Mouse (Mus musculus): ENCODE results near the gene Eppin. TPM values are rescaled to one million over a fixed set of nuclear protein-coding genes. Genes with fewer than 3 reads are reported as not detected.
"Not testable (repeated sequence)": the region's sequence is repeated elsewhere in the genome, so short reads cannot be mapped to it uniquely, and the experiment has no call there.

Eppin gene
- polyA plus RNA-seq (2015; fragmentation: Nextera tagmentation; extraction: Ambion mirVana): not detected in 2 replicates

DNA sequence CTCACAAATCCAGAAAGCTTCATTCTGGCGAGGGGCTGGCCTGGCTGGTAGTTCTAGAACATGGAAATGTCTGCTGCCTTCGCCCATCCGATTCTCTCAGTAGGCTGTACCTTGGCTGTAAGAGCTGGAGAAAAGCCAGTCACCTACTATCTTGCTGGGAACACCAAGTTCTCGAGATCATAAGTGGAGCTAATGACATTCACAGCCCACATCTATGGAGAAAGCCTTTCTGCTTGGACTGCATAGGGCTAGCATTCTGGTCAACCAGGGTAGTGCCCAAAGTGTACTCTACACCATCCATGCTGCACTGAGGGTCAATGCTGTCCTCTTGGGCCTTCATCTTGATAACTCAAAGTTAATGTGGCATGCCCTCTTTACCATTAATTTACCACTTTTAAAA lies at the start of gene Eppin:
Gene Eppin (minus strand): TSS at position 101 of the 400 bp plus-strand sequence.
- no peaks in the 10 kb centered on the region for H3K36me3 ChIP-seq (ENCODE audit: control insufficient read depth, insufficient read depth)
- no peak for ATAC-seq (ENCODE audit: low read depth)
- H3K9ac ChIP-seq (ENCODE audit: low read depth, low read length): no peak within 1 kb of the TSS
- H3K27ac ChIP-seq (ENCODE audit: low read length): no peak within 1 kb of the TSS
- no peak within 1 kb of the TSS for H3K4me3 ChIP-seq (ENCODE audit: low read depth, low read length)
- WGBS (ENCODE audit: insufficient replicate concordance): 43% methylated on average over 4 of the region's 4 CpGs
- no peaks in the 10 kb centered on the region for H3K27me3 ChIP-seq (ENCODE audit: control insufficient read depth, insufficient read depth, low read depth, low read length)
- H3K9me3 ChIP-seq (replicated peaks; ENCODE audit: control insufficient read depth, low read length): no peaks in the 10 kb centered on the region
- H3K4me1 ChIP-seq (ENCODE audit: control insufficient read depth, low read depth, low read length): no peaks in the 10 kb centered on the region
- H3K4me2 ChIP-seq (ENCODE audit: low read depth, low read length): no peak within 1 kb of the TSS

DNA sequence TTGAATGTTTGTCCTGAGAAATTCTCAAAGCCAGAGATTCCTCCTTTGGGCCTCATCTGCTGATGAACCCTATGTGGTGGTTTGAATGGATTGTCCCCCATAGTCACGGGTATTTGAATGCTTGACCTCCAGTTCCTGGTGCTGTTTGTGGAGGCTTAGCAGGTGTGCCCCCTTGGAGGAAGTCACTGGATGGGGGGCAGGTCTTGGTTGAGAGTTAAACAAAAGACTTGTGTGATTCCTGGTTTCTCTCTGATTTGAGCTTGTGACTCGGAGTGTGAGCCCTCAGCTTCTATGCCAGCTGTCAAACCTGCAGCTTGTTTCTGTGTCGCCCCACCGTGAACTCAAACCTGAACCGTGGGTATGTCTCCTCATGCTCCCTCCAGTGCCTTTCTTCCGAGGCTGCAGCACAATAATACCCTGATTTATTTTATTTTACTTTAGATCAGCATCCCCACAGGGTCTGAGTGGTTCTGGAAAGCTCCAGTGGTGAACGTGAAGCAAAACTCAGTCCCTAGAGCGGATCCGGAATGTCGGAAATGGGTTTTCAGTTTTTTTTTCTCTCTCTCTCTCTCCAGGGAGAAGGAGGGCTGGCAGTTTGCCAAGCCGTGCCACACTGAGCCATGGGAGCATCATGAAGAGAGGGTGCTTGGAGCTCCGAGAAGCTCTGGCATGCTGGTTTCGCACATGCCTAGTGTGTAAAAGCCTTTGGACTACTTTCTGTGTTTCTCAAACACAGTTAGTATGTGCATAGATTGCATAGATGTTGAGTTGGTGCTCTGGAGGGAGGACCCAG lies 48.7 kb upstream of the Eppin start:
- no peak for ATAC-seq (ENCODE audit: low read depth)
- H3K4me2 ChIP-seq (ENCODE audit: low read depth, low read length): no peak overlapping the region
- H3K9me3 ChIP-seq (replicated peaks; ENCODE audit: control insufficient read depth, low read length): no peaks in the 10 kb centered on the region
- no peak overlapping the region for H3K4me3 ChIP-seq (ENCODE audit: low read depth, low read length)
- H3K4me1 ChIP-seq (ENCODE audit: control insufficient read depth, low read depth, low read length): no peaks in the 10 kb centered on the region
- 64% methylated on average over 13 of the region's 13 CpGs for WGBS (ENCODE audit: insufficient replicate concordance)
- no peak overlapping the region for H3K9ac ChIP-seq (ENCODE audit: low read depth, low read length)
- H3K27me3 ChIP-seq (ENCODE audit: control insufficient read depth, insufficient read depth, low read depth, low read length): no peaks in the 10 kb centered on the region
- no peaks in the 10 kb centered on the region for H3K36me3 ChIP-seq (ENCODE audit: control insufficient read depth, insufficient read depth)
- H3K27ac ChIP-seq (ENCODE audit: low read length): no peak overlapping the region

DNA sequence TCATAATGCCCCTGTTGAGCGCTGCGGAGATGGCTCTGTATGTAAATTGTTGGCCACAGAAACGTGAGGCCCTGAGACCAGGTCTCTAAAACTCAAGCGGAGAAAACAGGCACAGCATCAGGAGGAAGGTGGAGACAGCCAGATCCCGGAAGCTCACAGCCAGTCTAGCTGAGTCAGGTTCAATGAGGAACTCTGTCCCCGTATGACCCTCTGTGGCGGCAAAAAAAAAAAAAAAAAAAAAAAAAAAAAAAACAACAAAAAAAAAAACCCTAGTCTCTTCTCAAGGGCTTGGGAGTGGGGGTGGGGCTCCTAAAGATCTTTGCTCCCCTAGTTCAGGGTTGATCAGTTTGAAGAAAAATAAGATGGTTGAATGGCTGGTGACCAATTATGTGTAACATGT lies 47.7 kb upstream of the Eppin start:
- no peaks in the 10 kb centered on the region for H3K36me3 ChIP-seq (ENCODE audit: control insufficient read depth, insufficient read depth)
- H3K9ac ChIP-seq (ENCODE audit: low read depth, low read length): no peak overlapping the region
- no peak for ATAC-seq (ENCODE audit: low read depth)
- H3K4me2 ChIP-seq (ENCODE audit: low read depth, low read length): no peak overlapping the region
- WGBS (ENCODE audit: insufficient replicate concordance): 23% methylated on average over 7 of the region's 7 CpGs
- H3K4me3 ChIP-seq (ENCODE audit: low read depth, low read length): no peak overlapping the region
- no peaks in the 10 kb centered on the region for H3K27me3 ChIP-seq (ENCODE audit: control insufficient read depth, insufficient read depth, low read depth, low read length)
- H3K4me1 ChIP-seq (ENCODE audit: control insufficient read depth, low read depth, low read length): no peaks in the 10 kb centered on the region
- no peak overlapping the region for H3K27ac ChIP-seq (ENCODE audit: low read length)
- H3K9me3 ChIP-seq (replicated peaks; ENCODE audit: control insufficient read depth, low read length): no peaks in the 10 kb centered on the region

DNA sequence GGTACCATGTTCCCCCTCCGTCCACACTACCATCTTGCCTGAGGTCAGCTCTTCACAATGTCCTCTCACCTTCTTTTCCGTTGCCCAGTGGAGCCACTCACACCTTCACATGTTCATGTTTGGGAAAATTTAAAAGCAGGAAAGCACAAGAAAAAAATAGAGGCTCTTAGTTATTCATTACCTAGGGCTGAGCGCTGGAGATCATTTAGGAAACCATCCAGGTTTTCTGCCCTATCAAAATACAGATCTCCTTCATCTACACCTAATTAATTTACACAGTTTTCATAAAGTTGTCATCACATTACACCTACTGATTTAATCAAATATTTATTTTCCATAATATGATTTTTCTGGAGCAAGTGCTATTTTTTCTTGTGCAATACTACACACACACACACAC lies 45.3 kb upstream of the Eppin start, which contains the start of gene Wfdc16:
Gene Wfdc16 (minus strand): TSS at position 101 of the 400 bp plus-strand sequence.
- no peak within 1 kb of the TSS for H3K4me3 ChIP-seq (ENCODE audit: low read depth, low read length)
- no peak within 1 kb of the TSS for H3K27ac ChIP-seq (ENCODE audit: low read length)
- no peak within 1 kb of the TSS for H3K4me2 ChIP-seq (ENCODE audit: low read depth, low read length)
- no peaks in the 10 kb centered on the region for H3K4me1 ChIP-seq (ENCODE audit: control insufficient read depth, low read depth, low read length)
- H3K36me3 ChIP-seq (ENCODE audit: control insufficient read depth, insufficient read depth): no peaks in the 10 kb centered on the region
- ATAC-seq (ENCODE audit: low read depth): no peak
- no peaks in the 10 kb centered on the region for H3K9me3 ChIP-seq (replicated peaks; ENCODE audit: control insufficient read depth, low read length)
- no peaks in the 10 kb centered on the region for H3K27me3 ChIP-seq (ENCODE audit: control insufficient read depth, insufficient read depth, low read depth, low read length)
- 55% methylated on average over 3 of the region's 3 CpGs for WGBS (ENCODE audit: insufficient replicate concordance)
- H3K9ac ChIP-seq (ENCODE audit: low read depth, low read length): no peak within 1 kb of the TSS

DNA sequence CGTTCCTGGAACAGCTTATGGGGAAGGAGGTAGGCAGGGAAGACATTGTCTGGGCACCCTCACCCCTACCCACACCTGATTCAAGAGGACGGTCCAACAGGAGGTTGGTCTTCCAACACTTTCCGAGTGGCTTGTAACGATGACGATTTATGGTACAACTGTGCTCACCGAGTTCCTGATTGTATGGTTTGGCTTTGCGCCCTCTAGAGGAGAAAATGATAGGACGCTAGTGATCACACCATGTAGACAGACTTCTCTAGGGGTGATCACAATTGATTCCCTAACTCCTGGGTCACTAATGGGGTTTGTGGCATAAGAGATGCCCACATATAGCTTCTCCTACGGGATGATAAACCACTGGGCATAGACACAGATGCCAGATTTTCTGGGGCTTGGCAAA lies 41.9 kb upstream of the Eppin start:
- WGBS (ENCODE audit: insufficient replicate concordance): 72% methylated on average over 9 of the region's 9 CpGs
- H3K27me3 ChIP-seq (ENCODE audit: control insufficient read depth, insufficient read depth, low read depth, low read length): no peaks in the 10 kb centered on the region
- no peaks in the 10 kb centered on the region for H3K36me3 ChIP-seq (ENCODE audit: control insufficient read depth, insufficient read depth)
- no peak for ATAC-seq (ENCODE audit: low read depth)
- no peak overlapping the region for H3K4me2 ChIP-seq (ENCODE audit: low read depth, low read length)
- H3K9me3 ChIP-seq (replicated peaks; ENCODE audit: control insufficient read depth, low read length): no peaks in the 10 kb centered on the region
- H3K9ac ChIP-seq (ENCODE audit: low read depth, low read length): no peak overlapping the region
- H3K4me1 ChIP-seq (ENCODE audit: control insufficient read depth, low read depth, low read length): no peaks in the 10 kb centered on the region
- H3K27ac ChIP-seq (ENCODE audit: low read length): no peak overlapping the region
- no peak overlapping the region for H3K4me3 ChIP-seq (ENCODE audit: low read depth, low read length)

DNA sequence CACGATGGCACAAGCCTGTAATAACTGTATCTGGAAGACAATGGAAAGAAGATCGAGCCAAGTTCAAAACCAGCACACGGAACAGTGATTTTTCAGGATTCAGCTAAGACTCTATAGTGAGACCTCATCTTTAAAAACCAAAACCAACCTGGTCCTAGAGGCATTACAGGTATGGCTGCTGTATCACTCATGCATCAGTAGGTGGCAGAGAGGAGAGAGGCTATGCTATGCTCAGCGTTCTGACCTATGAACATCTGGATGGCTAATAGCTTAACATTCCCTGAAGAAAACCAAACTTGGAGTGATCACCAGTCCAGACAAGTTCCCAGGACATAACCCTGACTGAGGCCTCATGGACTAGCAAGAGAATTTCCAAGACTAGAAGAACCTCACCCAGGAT lies 28.4 kb upstream of the Eppin start:
- 52% methylated on average over 4 of the region's 4 CpGs for WGBS (ENCODE audit: insufficient replicate concordance)
- no peak for ATAC-seq (ENCODE audit: low read depth)
- H3K4me3 ChIP-seq (ENCODE audit: low read depth, low read length): no peak overlapping the region
- H3K9ac ChIP-seq (ENCODE audit: low read depth, low read length): no peak overlapping the region
- H3K4me2 ChIP-seq (ENCODE audit: low read depth, low read length): no peak overlapping the region
- no peaks in the 10 kb centered on the region for H3K4me1 ChIP-seq (ENCODE audit: control insufficient read depth, low read depth, low read length)
- no peak overlapping the region for H3K27ac ChIP-seq (ENCODE audit: low read length)
- H3K27me3 ChIP-seq (ENCODE audit: control insufficient read depth, insufficient read depth, low read depth, low read length): no peaks in the 10 kb centered on the region
- no peaks in the 10 kb centered on the region for H3K9me3 ChIP-seq (replicated peaks; ENCODE audit: control insufficient read depth, low read length)
- H3K36me3 ChIP-seq (ENCODE audit: control insufficient read depth, insufficient read depth): no peaks in the 10 kb centered on the region

DNA sequence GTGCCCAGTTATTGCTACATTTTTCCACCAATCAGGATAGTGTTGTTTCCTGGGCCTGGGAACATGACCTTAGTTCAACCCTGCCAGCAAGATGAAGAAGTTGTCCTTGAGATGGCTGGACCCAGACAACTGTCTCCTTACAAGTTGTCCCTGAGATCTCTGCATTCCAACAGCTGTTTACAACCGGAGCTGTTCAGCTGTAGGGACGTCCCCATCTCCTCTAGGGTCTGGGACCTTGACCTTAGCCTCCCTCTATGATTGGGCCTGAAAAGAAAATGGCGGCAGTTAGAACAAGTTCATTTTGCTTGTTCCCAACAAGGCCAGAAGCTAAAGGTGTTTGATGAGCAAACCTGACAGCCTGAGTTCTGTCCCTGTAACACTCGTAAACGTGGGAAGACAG lies 25.7 kb upstream of the Eppin start:
- H3K4me1 ChIP-seq (ENCODE audit: control insufficient read depth, low read depth, low read length): no peaks in the 10 kb centered on the region
- H3K27ac ChIP-seq (ENCODE audit: low read length): no peak overlapping the region
- no peak for ATAC-seq (ENCODE audit: low read depth)
- no peaks in the 10 kb centered on the region for H3K9me3 ChIP-seq (replicated peaks; ENCODE audit: control insufficient read depth, low read length)
- H3K4me2 ChIP-seq (ENCODE audit: low read depth, low read length): no peak overlapping the region
- H3K9ac ChIP-seq (ENCODE audit: low read depth, low read length): no peak overlapping the region
- no peaks in the 10 kb centered on the region for H3K36me3 ChIP-seq (ENCODE audit: control insufficient read depth, insufficient read depth)
- H3K4me3 ChIP-seq (ENCODE audit: low read depth, low read length): no peak overlapping the region
- H3K27me3 ChIP-seq (ENCODE audit: control insufficient read depth, insufficient read depth, low read depth, low read length): no peaks in the 10 kb centered on the region
- WGBS (ENCODE audit: insufficient replicate concordance): 66% methylated on average over 5 of the region's 5 CpGs

DNA sequence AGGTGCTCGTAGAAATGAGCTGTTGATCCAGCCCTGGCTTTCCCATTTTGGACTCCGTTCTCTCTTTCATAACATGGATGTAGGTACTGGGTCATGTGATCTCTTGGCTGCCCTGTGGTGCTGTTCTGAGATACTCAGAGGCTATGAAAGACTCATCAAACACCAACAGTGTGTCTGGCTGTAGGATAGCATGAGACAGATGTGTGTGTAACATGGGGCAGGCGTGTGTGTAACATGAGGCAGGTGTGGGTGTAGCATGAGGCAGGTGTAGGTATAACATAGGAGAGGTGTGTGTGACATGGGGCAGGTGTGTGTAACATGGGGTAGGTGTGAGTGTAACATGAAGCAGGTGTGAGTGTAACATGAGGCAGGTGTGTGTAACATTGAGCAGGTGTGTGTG lies 22.0 kb upstream of the Eppin start:
- Histone ChIP-seq H3K36me3 (ENCODE audit: control insufficient read depth, insufficient read depth) (no peaks in the 10 kb centered on the region), H3K4me2 (ENCODE audit: low read depth, low read length) (no peak overlapping the region), H3K4me1 (ENCODE audit: control insufficient read depth, low read depth, low read length) (no peaks in the 10 kb centered on the region), H3K9me3 (replicated peaks; ENCODE audit: control insufficient read depth, low read length) (no peaks in the 10 kb centered on the region), H3K27me3 (ENCODE audit: control insufficient read depth, insufficient read depth, low read depth, low read length) (no peaks in the 10 kb centered on the region), H3K9ac (ENCODE audit: low read depth, low read length) (no peak overlapping the region), H3K4me3 (ENCODE audit: low read depth, low read length) (no peak overlapping the region), H3K27ac (ENCODE audit: low read length) (no peak overlapping the region)
- 65% methylated on average over 3 of the region's 3 CpGs for WGBS (ENCODE audit: insufficient replicate concordance)
- no peak for ATAC-seq (ENCODE audit: low read depth)

DNA sequence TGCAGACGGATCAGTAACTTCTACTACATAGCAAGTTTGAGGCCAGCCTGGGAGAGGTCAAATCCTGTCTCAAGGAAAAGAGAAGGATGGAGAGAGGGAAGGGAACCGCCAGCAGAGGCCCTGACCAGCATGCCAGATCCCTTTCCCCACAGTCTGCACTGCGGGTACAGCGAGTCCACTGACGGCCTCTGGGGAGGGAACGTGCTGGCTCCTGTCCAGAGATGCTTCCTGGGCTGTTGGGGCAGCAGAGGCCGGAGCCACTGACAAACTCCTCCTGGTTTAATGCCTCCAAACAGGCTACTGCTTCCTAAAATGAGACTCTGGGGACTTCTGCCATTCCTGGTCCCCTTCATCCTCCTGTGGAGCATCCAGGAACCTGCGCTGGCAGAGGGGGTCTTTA lies 20.1 kb upstream of the Eppin start, which contains the start of the genes Wfdc6b and Wfdc8:
Gene Wfdc6b (plus strand): TSS at position 52 of the 400 bp plus-strand sequence.
Gene Wfdc8 (minus strand): TSS at position 156 of the 400 bp plus-strand sequence.
- H3K4me1 ChIP-seq (ENCODE audit: control insufficient read depth, low read depth, low read length); H3K9ac ChIP-seq (ENCODE audit: low read depth, low read length); H3K27ac ChIP-seq (ENCODE audit: low read length); H3K4me3 ChIP-seq (ENCODE audit: low read depth, low read length); H3K4me2 ChIP-seq (ENCODE audit: low read depth, low read length); H3K9me3 ChIP-seq (replicated peaks; ENCODE audit: control insufficient read depth, low read length); H3K27me3 ChIP-seq (ENCODE audit: control insufficient read depth, insufficient read depth, low read depth, low read length); ATAC-seq (ENCODE audit: low read depth); H3K36me3 ChIP-seq (ENCODE audit: control insufficient read depth, insufficient read depth): not testable (repeated sequence)
- 34% methylated on average over 8 of the region's 8 CpGs for WGBS (ENCODE audit: insufficient replicate concordance)
